Mouse (Mus musculus): ENCODE results near the gene Gid4. TPM values are rescaled to one million over a fixed set of nuclear protein-coding genes. Genes with fewer than 3 reads are reported as not detected.

The Gid4 gene
- total and polyA plus RNA-seq, 2 experiments = 11.7 to 18.9 TPM

DNA sequence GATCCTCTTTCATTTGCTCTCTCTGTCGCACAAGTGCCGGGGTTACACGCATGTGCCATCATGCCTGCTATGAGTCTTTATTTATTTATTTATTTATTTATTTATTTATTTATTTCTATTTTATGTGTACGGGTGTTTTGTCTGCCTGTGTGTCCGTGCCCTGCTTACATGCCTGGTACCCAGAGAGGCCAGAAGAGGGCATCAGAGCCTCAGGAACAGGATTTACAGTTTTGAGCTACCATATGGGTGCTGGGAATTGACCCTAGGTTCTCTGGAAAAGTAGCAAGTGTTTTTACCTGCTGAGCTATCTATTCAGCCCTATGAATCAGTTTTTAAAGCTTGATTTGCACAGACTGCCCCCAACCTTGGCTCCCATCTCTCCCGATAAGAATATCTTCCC, 33.4 kb upstream of the Gid4 start:
- Histone ChIP-seq H3K27ac (replicated peaks; ENCODE audit: insufficient read depth, low read depth, low read length) (no peak overlapping the region), H3K27me3 (ENCODE audit: control insufficient read depth, insufficient read depth, low read length) (0 out of 2 replicates have a peak, but pooled peaks cover 3% of the 10 kb centered on the region)

DNA sequence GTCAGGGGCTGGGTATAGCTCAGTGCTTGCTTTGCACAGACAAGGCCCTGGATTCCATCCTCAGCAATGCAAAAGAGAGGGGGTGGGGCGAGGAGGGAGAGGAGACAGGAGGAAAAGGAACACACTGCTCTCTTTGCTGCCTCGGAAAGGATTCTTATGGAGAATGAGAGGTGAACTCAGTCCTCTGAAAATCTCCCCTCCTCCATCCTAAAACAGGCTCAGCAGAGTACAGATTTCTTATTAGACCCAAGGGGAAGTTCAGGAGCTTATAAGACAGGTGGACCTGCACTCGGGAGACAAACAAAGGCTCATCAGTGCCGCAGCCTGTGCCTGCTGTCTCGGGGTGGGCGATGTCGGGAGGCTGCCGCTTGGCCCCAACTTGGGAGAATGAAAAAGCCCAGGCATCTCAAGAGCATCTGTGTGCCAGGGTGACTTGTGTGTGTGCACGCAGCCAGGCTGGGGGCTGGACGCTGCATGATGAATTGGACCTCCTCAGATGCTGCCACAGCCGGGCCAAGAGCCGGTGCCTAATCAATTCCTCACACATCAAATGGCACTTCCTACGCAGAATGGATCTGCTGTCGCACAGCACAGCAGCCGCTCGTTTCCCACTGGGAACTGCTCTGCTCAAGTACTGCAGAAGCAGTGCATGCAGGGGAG, 32.1 kb upstream of the Gid4 start:
- Histone ChIP-seq H3K27me3 (ENCODE audit: control insufficient read depth, insufficient read depth, low read length) (0 out of 2 replicates have a peak, but pooled peaks cover 3% of the 10 kb centered on the region), H3K9ac (ENCODE audit: low read depth, low read length) (no peak overlapping the region), H3K4me1 (ENCODE audit: control insufficient read depth, insufficient read depth, low read length) (no peaks in the 10 kb centered on the region), H3K27ac (replicated peaks; ENCODE audit: insufficient read depth, low read depth, low read length) (no peak overlapping the region), H3K79me2 (ENCODE audit: control insufficient read depth, insufficient read depth, low read length) (no peaks in the 10 kb centered on the region), H3K36me3 (ENCODE audit: control insufficient read depth, insufficient read depth, low read length) (no peaks in the 10 kb centered on the region), H3K4me3 (ENCODE audit: insufficient read depth, low read depth, low read length) (no peak overlapping the region)
- 43% methylated on average over 16 of the region's 16 CpGs for WGBS
- DNase-seq (ENCODE audit: extremely low read depth, low read depth, low spot score) = no peak
- TF ChIP-seq POLR2A (IDR thresholded peaks at IDR 0.05; ENCODE audit: extremely low read depth, insufficient read depth, low read length) = no peak
- TF ChIP-seq CTCF (IDR thresholded peaks at IDR 0.05; ENCODE audit: low read depth, low read length) = no peak

More for the DNA sequence above, 33.4 kb upstream of the Gid4 start:
- DNase-seq (ENCODE audit: extremely low read depth, low read depth, low spot score) = no peak
- H3K4me1 ChIP-seq (ENCODE audit: control insufficient read depth, insufficient read depth, low read length) = no peaks in the 10 kb centered on the region
- TF ChIP-seq CTCF (IDR thresholded peaks at IDR 0.05; ENCODE audit: low read depth, low read length) (peak; percentile 37), POLR2A (IDR thresholded peaks at IDR 0.05; ENCODE audit: extremely low read depth, insufficient read depth, low read length) (no peak)
- no peaks in the 10 kb centered on the region for H3K79me2 ChIP-seq (ENCODE audit: control insufficient read depth, insufficient read depth, low read length)
- H3K36me3 ChIP-seq (ENCODE audit: control insufficient read depth, insufficient read depth, low read length) = no peaks in the 10 kb centered on the region
- no peak overlapping the region for H3K4me3 ChIP-seq (ENCODE audit: insufficient read depth, low read depth, low read length)
- WGBS = 88% methylated on average over 6 of the region's 6 CpGs
- no peak overlapping the region for H3K9ac ChIP-seq (ENCODE audit: low read depth, low read length)

- TF ChIP-seq POLR2A (IDR thresholded peaks at IDR 0.05; ENCODE audit: extremely low read depth, insufficient read depth, low read length) = no peak
- no peak for TF ChIP-seq CTCF (IDR thresholded peaks at IDR 0.05; ENCODE audit: low read depth, low read length)
- no peak overlapping the region for H3K27ac ChIP-seq (replicated peaks; ENCODE audit: insufficient read depth, low read depth, low read length)
- WGBS = 74% methylated on average over 5 of the region's 5 CpGs
Observed at GRCm38 (mm10) chr11:60385946-60386345, 31.0 kb upstream of the Gid4 start.

GRCm38 (mm10) chr11:60387944-60388343, 29.0 kb upstream of the Gid4 start:
- WGBS = 79% methylated on average over 2 of the region's 2 CpGs
- H3K27ac ChIP-seq (replicated peaks; ENCODE audit: insufficient read depth, low read depth, low read length) = no peak overlapping the region
- H3K36me3 ChIP-seq (ENCODE audit: control insufficient read depth, insufficient read depth, low read length) = no peaks in the 10 kb centered on the region
- H3K27me3 ChIP-seq (ENCODE audit: control insufficient read depth, insufficient read depth, low read length) = 0 out of 2 replicates have a peak, but pooled peaks cover 3% of the 10 kb centered on the region
- DNase-seq (ENCODE audit: extremely low read depth, low read depth, low spot score) = no peak
- no peaks in the 10 kb centered on the region for H3K79me2 ChIP-seq (ENCODE audit: control insufficient read depth, insufficient read depth, low read length)
- H3K4me1 ChIP-seq (ENCODE audit: control insufficient read depth, insufficient read depth, low read length) = no peaks in the 10 kb centered on the region
- H3K4me3 ChIP-seq (ENCODE audit: insufficient read depth, low read depth, low read length) = no peak overlapping the region
- no peak overlapping the region for H3K9ac ChIP-seq (ENCODE audit: low read depth, low read length)
- TF ChIP-seq POLR2A (IDR thresholded peaks at IDR 0.05; ENCODE audit: extremely low read depth, insufficient read depth, low read length) (no peak), CTCF (IDR thresholded peaks at IDR 0.05; ENCODE audit: low read depth, low read length) (no peak)

More at GRCm38 (mm10) chr11:60385946-60386345, 31.0 kb upstream of the Gid4 start:
- no peak for DNase-seq (ENCODE audit: extremely low read depth, low read depth, low spot score)
- Histone ChIP-seq H3K36me3 (ENCODE audit: control insufficient read depth, insufficient read depth, low read length) (no peaks in the 10 kb centered on the region), H3K79me2 (ENCODE audit: control insufficient read depth, insufficient read depth, low read length) (no peaks in the 10 kb centered on the region), H3K4me1 (ENCODE audit: control insufficient read depth, insufficient read depth, low read length) (no peaks in the 10 kb centered on the region), H3K4me3 (ENCODE audit: insufficient read depth, low read depth, low read length) (no peak overlapping the region), H3K27me3 (ENCODE audit: control insufficient read depth, insufficient read depth, low read length) (0 out of 2 replicates have a peak, but pooled peaks cover 3% of the 10 kb centered on the region), H3K9ac (ENCODE audit: low read depth, low read length) (no peak overlapping the region)

DNA sequence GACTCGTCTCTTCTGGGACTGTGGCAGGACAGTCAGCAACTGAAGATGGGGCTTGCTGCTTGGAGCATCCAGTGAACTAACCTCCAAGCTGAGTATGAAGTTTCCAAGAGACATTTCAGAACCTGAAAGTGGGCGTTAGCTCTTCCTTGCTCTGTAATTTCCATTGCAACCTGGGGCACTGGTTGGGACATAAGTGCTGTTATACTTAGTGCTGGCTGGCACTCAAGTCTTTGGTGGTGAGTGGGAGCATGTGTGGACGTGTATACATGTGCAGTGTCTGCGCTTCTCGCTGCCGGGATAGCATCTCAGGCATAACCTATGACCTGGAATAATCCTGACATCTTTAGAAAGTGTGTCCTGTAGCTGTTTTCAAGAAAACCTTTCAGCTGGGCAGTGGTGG, 25.6 kb upstream of the Gid4 start:
- no peaks in the 10 kb centered on the region for H3K36me3 ChIP-seq (ENCODE audit: control insufficient read depth, insufficient read depth, low read length)
- DNase-seq (ENCODE audit: extremely low read depth, low read depth, low spot score) = no peak

DNA sequence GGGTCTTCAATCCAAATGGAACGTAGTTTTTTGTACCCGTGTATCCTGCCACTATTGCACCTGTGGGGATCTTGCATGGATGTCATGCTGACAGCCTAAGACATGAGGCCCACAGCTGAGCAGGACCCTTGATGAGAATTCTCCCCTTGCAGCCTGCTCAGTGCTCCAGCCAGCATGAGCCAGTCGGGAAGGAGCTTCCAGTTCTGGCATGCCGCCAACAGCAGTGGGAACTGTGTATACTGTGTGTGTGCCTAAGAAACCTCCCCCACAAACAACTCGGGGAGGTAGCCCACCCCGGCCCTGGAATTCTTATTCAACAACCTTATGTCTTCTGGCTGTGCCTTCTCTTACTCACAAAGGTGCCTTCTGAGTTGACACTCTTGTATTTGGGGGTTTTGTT, 20.4 kb upstream of the Gid4 start:
- no peak for TF ChIP-seq POLR2A (IDR thresholded peaks at IDR 0.05; ENCODE audit: extremely low read depth, insufficient read depth, low read length)
- TF ChIP-seq CTCF (IDR thresholded peaks at IDR 0.05; ENCODE audit: low read depth, low read length) = no peak
- 58% methylated on average over 6 of the region's 6 CpGs for WGBS
- H3K36me3 ChIP-seq (ENCODE audit: control insufficient read depth, insufficient read depth, low read length) = peaks cover 9% of the 10 kb centered on the region
- no peak overlapping the region for H3K4me3 ChIP-seq (ENCODE audit: insufficient read depth, low read depth, low read length)
- H3K4me1 ChIP-seq (ENCODE audit: control insufficient read depth, insufficient read depth, low read length) = no peaks in the 10 kb centered on the region
- H3K27ac ChIP-seq (replicated peaks; ENCODE audit: insufficient read depth, low read depth, low read length) = no peak overlapping the region
- H3K79me2 ChIP-seq (ENCODE audit: control insufficient read depth, insufficient read depth, low read length) = no peaks in the 10 kb centered on the region
- no peak for DNase-seq (ENCODE audit: extremely low read depth, low read depth, low spot score)
- no peak overlapping the region for H3K9ac ChIP-seq (ENCODE audit: low read depth, low read length)
- H3K27me3 ChIP-seq (ENCODE audit: control insufficient read depth, insufficient read depth, low read length) = no peaks in the 10 kb centered on the region

More for the DNA sequence above, 25.6 kb upstream of the Gid4 start:
- Histone ChIP-seq H3K9ac (ENCODE audit: low read depth, low read length) (no peak overlapping the region), H3K27me3 (ENCODE audit: control insufficient read depth, insufficient read depth, low read length) (no peaks in the 10 kb centered on the region), H3K79me2 (ENCODE audit: control insufficient read depth, insufficient read depth, low read length) (no peaks in the 10 kb centered on the region), H3K4me3 (ENCODE audit: insufficient read depth, low read depth, low read length) (no peak overlapping the region), H3K4me1 (ENCODE audit: control insufficient read depth, insufficient read depth, low read length) (no peaks in the 10 kb centered on the region), H3K27ac (replicated peaks; ENCODE audit: insufficient read depth, low read depth, low read length) (no peak overlapping the region)
- WGBS = 92% methylated on average over 6 of the region's 6 CpGs
- TF ChIP-seq CTCF (IDR thresholded peaks at IDR 0.05; ENCODE audit: low read depth, low read length) (no peak), POLR2A (IDR thresholded peaks at IDR 0.05; ENCODE audit: extremely low read depth, insufficient read depth, low read length) (no peak)
